Mouse (Mus musculus): Measurements from ENCODE around the gene Wwox. TPM values are rescaled to one million over a fixed set of nuclear protein-coding genes. Genes with fewer than 3 reads are reported as not detected.

Gene Wwox
- total and polyA plus RNA-seq, 3 experiments = 7.8 to 11.5 (median 9.1) TPM

DNA sequence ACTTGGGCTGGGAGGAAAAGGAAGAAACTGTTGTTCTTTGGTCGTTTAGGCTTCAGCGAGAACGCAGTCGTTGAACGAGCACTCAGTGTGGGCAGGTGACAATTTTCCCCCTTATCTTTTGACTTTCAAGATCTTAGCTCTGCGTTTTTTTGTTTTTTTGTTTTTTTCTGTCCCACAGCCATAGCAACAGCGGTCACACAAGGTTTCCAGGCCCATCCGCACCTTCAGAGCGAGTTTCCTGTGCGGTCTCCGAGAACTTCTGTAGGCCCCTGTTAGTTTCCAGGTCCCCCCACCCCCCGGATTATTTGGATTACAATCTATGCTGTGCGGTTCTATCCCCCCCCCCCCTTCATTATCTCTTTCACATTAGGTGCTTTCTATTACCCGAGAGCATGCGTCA lies 625.2 kb downstream of the Wwox start:
- TF ChIP-seq CTCF (conservative IDR thresholded peaks at IDR 0.05 in 1 of 2, IDR thresholded peaks at IDR 0.05 in 1 of 2; ENCODE audit: low read depth in 2 of 2, low read length in 2 of 2) (no peak), MYC (IDR thresholded peaks at IDR 0.05; ENCODE audit: low read depth, low read length) (no peak), ZMIZ1 (IDR thresholded peaks at IDR 0.05; ENCODE audit: low read depth, low read length) (no peak), HCFC1 (IDR thresholded peaks at IDR 0.05; ENCODE audit: low read depth, low read length) (no peak), ETS1 (conservative IDR thresholded peaks at IDR 0.05; ENCODE audit: low read depth, low read length) (no peak), RCOR1 (conservative IDR thresholded peaks at IDR 0.05; ENCODE audit: low read depth, low read length) (no peak), POLR2AphosphoS2 (IDR thresholded peaks at IDR 0.05; ENCODE audit: low read depth, low read length) (no peak), SIN3A (IDR thresholded peaks at IDR 0.05; ENCODE audit: low read length) (no peak), MAX (IDR thresholded peaks at IDR 0.05; ENCODE audit: low read length) (no peak), ZNF384 (IDR thresholded peaks at IDR 0.05; ENCODE audit: low read depth, low read length) (no peak), MEF2A (IDR thresholded peaks at IDR 0.05; ENCODE audit: borderline replicate concordance, low read depth, low read length) (no peak), SMC3 (IDR thresholded peaks at IDR 0.05; ENCODE audit: low read depth, low read length) (no peak), NRF1 (IDR thresholded peaks at IDR 0.05; ENCODE audit: low read depth, low read length) (no peak)
- in situ Hi-C loops (cut with MboI; ENCODE audit: low pct_ligation_motif_present, low pct_unique_long_range_greater_than_20kb, low sequenced_read_pairs) (no loop called here), dilution Hi-C loops (cut with MboI; ENCODE audit: extremely low pct_ligation_motif_present, extremely low pct_unique_long_range_greater_than_20kb, low sequenced_read_pairs) (no loop called here)
- Histone ChIP-seq H3K4me2 (ENCODE audit: insufficient read depth, low read depth, poor library complexity, severe bottlenecking) (no peak overlapping the region), H3K4me3 (replicated peaks in 1 of 3; ENCODE audit: low read depth in 2 of 3, low read length in 2 of 3, poor library complexity in 1 of 3) (no peak overlapping the region), H3K79me2 (replicated peaks; ENCODE audit: control insufficient read depth, extremely low read depth, insufficient read depth, poor library complexity, severe bottlenecking) (no peaks in the 10 kb centered on the region), H3K27ac (ENCODE audit: insufficient read depth, low read depth) (no peak overlapping the region), H3K27me3 (replicated peaks) (no peaks in the 10 kb centered on the region), H3K4me1 (ENCODE audit: control insufficient read depth in 1 of 2, insufficient read depth in 2 of 2) (peaks cover 0 to 5% of the 10 kb centered on the region in 2 experiments; a peak in 2 of 4 replicates), H3K9ac (ENCODE audit: insufficient read depth, low read depth) (no peak overlapping the region), H3K36me3 (replicated peaks in 1 of 2; ENCODE audit: control insufficient read depth in 1 of 2, insufficient read depth in 1 of 2, low read length in 1 of 2) (no peaks in the 10 kb centered on the region), H3K9me3 (replicated peaks; ENCODE audit: low read length) (no peaks in the 10 kb centered on the region)
- no peak for DNase-seq (ENCODE audit: extremely low read depth)

- Histone ChIP-seq H3K9ac (ENCODE audit: insufficient read depth, low read depth) (no peak overlapping the region), H3K27ac (ENCODE audit: insufficient read depth, low read depth) (no peak overlapping the region), H3K36me3 (replicated peaks in 1 of 2; ENCODE audit: control insufficient read depth in 1 of 2, insufficient read depth in 1 of 2, low read length in 1 of 2) (no peaks in the 10 kb centered on the region), H3K4me1 (ENCODE audit: control insufficient read depth in 1 of 2, insufficient read depth in 2 of 2) (peaks cover 0 to 9% of the 10 kb centered on the region in 2 experiments; a peak in 2 of 4 replicates), H3K79me2 (replicated peaks; ENCODE audit: control insufficient read depth, extremely low read depth, insufficient read depth, poor library complexity, severe bottlenecking) (no peaks in the 10 kb centered on the region), H3K9me3 (replicated peaks; ENCODE audit: low read length) (no peaks in the 10 kb centered on the region), H3K4me3 (replicated peaks in 1 of 3; ENCODE audit: low read depth in 2 of 3, low read length in 2 of 3, poor library complexity in 1 of 3) (no peak overlapping the region), H3K27me3 (replicated peaks) (no peaks in the 10 kb centered on the region), H3K4me2 (ENCODE audit: insufficient read depth, low read depth, poor library complexity, severe bottlenecking) (no peak overlapping the region)
- no peak for DNase-seq (ENCODE audit: extremely low read depth)
- in situ Hi-C loops (cut with MboI; ENCODE audit: low pct_ligation_motif_present, low pct_unique_long_range_greater_than_20kb, low sequenced_read_pairs) = no loop called here
- TF ChIP-seq SIN3A (IDR thresholded peaks at IDR 0.05; ENCODE audit: low read length) (no peak), E2F4 (IDR thresholded peaks at IDR 0.05; ENCODE audit: insufficient replicate concordance, low read depth, low read length) (no peak), GABPA (IDR thresholded peaks at IDR 0.05; ENCODE audit: insufficient replicate concordance, low read depth, low read length) (no peak), CHD1 (IDR thresholded peaks at IDR 0.05; ENCODE audit: low read depth, low read length) (no peak), ZC3H11A (IDR thresholded peaks at IDR 0.05; ENCODE audit: low read depth, low read length) (no peak), MXI1 (IDR thresholded peaks at IDR 0.05; ENCODE audit: low read depth, low read length) (no peak), ETS1 (conservative IDR thresholded peaks at IDR 0.05; ENCODE audit: low read depth, low read length) (no peak), USF2 (conservative IDR thresholded peaks at IDR 0.05; ENCODE audit: low read depth, low read length) (no peak)
- dilution Hi-C loops (cut with MboI; ENCODE audit: extremely low pct_ligation_motif_present, extremely low pct_unique_long_range_greater_than_20kb, low sequenced_read_pairs) = no loop called here
These were observed 625.9 kb downstream of the Wwox start for GRCm38 (mm10) chr8:115065386-115065785.
